Mouse (Mus musculus): ENCODE measurements around the gene Fig4. TPM values are rescaled to one million over a fixed set of nuclear protein-coding genes. Genes with fewer than 3 reads are reported as not detected.

Gene Fig4
- total RNA-seq, 2 experiments from 2014 or later: 34.2 to 38.7 TPM

DNA sequence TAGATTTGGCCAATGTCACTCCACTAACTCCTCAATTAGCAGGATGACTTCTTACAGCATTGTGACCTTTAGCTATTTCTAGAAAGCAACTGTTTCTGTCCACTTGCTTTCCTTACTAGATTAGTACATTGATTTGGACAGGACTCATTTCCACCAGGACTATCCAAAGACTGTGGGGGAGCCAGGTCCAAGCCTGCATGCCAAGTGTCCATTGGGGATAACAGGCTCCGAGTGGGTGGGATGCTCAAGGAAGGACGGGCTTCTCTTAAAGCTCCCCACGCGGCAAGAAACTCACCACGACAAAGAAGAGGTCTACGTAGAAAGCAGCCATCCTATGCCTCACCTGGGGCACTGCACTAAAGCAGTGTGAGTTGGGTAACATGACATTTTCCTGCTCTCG, 75.4 kb downstream of the Fig4 start:
- no peak for DNase-seq
- intact Hi-C loops (cut with DNase I): no loop called here

DNA sequence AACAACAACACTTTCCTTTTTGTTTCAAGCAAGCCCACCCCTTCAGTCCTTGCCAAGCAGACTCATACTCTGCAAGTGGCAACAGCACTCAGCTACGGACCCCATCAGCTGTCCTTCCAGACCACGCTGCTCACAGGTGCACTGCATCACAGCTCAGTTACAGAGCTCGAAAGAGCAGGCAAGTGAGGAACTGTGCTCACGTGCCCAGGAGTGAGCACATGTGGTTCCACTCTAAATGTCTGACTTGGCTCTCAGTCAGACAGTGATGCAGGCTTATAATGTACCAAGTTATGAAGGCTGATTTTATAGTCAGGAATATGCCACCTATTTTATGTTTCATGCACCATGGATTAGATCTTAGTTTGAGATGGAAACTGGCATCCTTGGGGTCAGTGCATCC, 79.6 kb downstream of the Fig4 start:
- no peak for DNase-seq
- intact Hi-C loops (cut with DNase I): no loop called here

DNA sequence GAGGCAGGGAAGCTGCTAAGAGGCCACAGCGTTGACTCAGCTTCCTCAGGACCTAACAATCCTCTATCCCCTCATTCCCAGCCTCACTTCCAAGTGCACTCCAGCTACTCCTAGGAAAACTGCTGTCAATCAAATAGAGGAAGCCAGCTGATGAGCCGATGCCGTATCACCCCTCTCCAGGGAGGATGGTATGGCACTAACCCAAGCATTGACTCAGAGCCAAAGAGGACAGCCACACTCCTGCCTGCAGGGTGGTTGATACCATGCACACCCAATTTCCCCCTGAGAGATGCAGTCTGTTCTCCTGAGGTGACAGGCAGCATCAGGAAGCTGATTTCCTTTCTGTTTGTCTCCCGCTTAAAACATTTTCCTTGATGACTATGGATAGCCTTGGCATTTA, 81.9 kb downstream of the Fig4 start:
- DNase-seq: no peak
- intact Hi-C loops (cut with DNase I): no loop called here

DNA sequence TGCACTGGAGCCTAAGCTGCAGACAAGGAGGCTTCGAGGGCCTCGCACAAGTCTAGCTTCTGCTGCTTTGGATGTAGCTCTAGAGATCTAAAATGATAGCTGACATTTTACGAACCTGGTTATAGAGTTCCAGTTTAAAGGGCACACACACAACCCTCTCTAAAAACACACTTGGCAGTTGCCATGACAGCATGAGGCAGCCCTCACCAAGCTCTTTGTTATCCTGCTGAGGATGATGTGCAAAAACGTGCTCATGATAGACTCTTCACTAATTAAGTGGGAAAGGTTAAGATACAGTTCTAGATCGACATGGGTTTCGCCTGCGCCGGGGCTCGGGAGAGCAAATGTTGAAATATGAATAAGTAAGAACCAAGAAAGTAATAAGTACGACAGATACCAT, 84.2 kb downstream of the Fig4 start:
- intact Hi-C loops (cut with DNase I): no loop called here

DNA sequence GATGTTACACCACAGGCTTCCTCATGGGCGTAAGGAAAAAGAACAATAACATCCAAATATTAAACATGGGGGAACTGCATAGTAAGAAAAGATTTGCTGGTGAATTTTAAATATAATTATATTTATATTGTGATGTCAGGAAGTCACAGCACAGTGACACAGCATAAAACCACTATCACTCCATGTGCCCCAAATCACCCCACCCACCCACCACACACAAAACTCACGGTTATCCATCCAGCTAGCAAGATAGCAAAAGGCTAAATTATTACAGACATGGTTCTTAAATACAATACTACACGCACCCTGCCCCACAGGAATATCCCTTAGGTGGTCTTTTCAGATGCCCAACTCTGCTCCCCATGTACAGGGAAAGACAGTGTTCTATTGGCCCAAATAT, 89.0 kb downstream of the Fig4 start:
- intact Hi-C loops (cut with DNase I): no loop called here
- no peak for DNase-seq

More for the DNA sequence above, 84.2 kb downstream of the Fig4 start:
- DNase-seq: no peak

DNA sequence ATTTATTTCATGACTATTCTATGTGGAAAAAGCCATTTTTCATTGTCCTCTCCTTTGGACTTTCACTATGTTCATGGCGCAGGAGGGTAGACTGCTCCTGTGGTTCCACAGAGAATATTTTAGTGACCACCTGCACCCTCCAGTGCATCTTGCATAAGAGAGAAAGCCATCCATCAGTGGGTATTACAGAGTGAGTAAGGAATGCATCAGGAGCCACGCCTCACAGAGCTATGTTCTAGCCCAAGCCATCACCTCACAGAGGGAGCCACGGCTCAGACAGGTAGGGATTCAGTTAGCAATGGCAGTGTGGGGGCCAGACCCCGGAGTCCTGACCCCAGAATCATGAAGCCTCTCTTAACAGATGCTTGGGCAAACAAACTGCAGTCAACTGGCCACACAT, 93.5 kb downstream of the Fig4 start:
- intact Hi-C loops (cut with DNase I): no loop called here
- no peak for DNase-seq

DNA sequence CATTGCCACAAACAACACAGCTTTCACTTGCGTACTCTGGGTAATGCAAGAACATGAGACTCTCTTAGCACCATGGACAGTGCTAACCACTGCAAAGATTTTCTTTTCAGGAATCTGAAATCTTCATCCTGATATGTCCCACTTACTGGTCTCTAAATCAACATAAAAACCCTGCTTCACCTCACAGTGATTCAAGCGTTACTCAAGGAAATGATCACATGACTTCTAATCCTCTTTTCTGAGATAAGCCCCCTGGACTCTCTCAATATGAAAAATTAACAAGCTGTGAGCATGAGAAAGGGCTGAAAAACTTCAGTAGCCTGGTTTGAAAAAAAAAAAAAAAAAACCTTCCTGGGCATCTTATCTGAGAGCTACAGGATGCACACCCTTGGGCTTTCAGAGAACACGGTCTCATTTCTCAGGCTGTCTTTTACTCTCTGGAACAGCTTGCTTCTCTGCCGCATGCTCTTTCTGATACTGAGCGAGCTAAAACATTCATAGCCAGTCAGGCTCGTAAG, 94.1 kb downstream of the Fig4 start:
- intact Hi-C loops (cut with DNase I): no loop called here

DNA sequence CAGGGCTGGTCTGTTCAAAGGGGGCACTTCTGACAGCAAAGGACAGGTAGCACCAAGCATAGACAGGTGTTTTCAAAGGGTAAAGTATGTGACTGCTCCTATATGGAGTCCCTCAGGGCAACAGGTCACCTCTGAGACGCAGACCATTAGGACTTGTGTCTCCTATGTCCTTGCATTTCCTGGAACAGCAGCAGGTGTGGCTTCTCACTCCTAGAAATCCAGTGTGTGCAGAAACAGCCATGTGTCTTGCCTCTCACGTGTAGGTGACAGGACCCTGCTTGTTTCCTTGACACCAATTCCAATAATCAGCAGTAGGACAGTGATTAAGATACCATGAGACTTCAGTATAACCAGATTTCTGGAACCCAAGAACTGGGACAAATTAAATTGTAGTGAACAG, 97.4 kb downstream of the Fig4 start:
- DNase-seq: no peak
- intact Hi-C loops (cut with DNase I): no loop called here

More for the DNA sequence above, 94.1 kb downstream of the Fig4 start:
- no peak for DNase-seq

DNA sequence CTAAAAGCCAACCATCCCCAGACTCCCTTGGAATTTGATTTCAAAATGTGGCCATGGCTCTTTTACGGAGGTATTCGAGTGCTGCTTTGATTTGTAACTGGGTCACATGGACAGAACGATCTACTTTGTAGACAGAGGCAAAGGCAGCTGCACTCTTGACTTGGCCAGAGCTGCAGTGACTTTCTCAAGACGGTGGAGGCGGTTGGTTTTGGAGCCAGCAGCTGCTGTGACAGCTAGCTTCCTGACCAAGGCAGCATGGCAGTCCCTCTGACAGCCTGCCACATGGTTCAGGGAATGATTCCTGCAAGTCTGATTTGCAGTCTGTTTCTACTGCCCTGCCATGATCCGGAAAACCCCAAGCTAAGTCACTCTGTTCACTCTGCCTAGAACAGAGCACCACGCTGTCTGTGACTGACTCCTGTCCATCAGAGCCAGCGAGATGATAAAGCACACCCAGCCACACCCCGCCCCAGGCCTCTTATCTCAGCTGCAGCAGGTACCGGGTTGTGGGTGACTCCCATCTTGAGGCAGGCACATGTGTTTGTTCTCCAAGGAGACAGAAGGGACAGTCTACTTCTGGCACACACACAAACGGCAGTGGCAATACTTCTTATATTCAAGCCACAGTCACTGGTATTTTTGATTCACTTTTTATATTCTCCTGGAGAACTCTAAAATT, 98.3 kb downstream of the Fig4 start:
- intact Hi-C loops (cut with DNase I): no loop called here
- DNase-seq: no peak

DNA sequence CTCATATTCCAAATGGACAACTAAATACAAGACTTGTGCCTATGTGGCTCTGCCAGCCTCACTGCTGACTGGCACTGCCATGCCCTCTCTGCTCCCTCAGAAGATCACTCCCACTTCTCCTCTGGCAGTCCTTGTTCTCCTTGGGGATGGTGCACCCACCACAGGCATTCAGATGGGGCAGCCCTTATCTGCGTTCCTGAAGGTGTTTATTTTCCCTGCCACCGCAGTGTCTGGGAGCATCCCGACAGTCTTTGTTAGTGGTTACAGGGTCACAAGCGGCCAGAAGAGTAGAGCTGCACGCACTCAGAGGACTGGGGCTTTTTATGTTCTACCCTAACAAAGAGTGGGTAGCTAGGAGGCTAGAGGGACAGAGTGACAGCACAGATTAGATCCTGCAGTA, 98.9 kb downstream of the Fig4 start:
- intact Hi-C loops (cut with DNase I): no loop called here
- DNase-seq: no peak

DNA sequence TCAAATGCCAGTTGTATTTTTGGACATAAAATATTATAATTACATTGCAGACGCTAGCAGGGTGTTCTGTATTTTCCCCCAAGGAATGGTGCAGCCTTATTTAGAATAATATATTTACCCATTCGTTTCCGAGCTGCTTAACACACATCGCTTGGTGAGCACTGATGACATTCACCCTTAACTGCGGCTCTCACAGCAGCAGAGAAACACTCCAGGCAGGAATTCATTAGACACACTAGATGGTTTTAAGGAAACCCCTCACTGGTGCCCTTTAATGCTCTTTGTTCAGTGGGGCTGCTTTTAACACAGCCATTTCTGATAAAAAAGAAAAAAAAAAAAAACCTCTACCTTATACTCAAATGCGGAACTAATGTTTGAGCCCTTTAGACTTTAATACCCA, 104.3 kb downstream of the Fig4 start:
- no peak for DNase-seq
- intact Hi-C loops (cut with DNase I): no loop called here

DNA sequence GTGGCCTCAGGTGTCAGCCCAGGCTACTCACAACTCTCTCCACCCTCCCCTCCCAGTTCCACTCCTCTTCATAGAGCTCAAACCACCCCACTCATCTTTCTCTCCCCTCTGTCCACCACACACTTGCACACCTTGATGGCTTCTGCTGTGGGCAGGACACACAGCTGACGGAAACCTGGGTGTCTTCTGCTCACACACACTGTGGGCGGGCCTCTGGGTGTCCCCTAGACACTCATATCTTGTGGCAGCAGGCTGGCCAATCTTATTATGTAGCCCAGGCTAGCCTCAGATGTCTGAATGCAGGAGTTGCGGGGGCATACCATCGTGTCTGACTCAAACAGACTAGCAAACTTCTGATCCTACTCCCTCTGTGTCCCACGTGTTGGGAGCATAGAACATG, 105.3 kb downstream of the Fig4 start:
- DNase-seq: no peak
- intact Hi-C loops (cut with DNase I): no loop called here

DNA sequence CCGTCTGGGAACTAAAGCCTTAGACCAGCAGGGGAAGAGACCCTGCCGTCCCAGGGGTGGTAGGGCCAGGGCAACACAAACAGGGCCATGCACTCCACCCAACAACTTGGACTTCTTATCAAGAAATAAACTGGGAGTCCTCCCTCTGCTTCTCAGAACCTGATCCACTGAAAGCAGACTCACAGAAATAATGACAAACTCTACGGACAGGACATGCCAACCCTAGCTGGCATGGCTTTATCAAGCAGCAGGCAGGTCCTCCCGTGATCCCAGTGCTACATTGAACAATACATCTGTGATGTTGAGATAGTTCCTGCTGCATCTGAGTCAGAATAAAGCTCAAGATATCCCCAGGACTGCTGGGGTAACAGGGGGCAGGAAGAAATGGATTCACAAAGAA, 106.8 kb downstream of the Fig4 start:
- intact Hi-C loops (cut with DNase I): no loop called here
- no peak for DNase-seq

DNA sequence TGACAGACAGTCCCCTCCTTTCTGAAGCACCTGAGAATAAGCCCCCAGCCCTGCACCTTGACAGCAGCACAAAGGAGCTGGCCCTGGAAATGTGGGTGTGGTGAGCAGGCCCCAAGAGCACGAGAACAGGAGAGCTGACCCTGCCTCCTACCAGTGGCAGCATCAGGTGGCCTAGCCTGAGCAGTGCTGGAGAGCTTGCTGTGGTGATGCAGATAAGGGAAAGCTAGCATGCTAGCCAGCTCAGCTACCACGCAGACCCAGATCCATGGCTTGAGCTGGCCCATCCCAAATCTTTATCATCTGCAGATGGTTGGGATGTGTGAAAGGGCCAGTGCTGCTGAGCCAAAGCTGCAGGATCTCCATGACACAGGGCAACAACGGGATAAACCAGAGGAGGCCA, 113.7 kb downstream of the Fig4 start:
- intact Hi-C loops (cut with DNase I): no loop called here
- DNase-seq: no peak

DNA sequence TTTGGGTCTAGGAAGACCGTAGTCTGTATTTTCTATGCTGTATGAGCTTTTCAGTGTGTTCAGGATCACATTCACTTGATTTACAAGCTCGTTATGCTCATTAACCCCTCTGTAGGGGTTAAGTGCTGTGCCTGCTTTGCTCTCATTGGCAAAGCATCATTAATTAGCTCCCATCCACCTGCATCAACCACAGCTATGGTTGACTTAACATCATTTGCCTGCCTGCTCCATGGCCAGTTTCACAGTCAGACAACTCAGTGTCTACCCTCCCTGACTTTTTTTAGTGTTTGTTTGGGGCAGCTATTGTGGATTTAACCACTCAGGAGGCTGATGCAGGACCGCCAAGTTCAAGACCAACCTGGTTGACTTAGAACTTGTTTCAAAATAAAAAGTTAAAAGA, 119.1 kb downstream of the Fig4 start:
- no peak for DNase-seq

DNA sequence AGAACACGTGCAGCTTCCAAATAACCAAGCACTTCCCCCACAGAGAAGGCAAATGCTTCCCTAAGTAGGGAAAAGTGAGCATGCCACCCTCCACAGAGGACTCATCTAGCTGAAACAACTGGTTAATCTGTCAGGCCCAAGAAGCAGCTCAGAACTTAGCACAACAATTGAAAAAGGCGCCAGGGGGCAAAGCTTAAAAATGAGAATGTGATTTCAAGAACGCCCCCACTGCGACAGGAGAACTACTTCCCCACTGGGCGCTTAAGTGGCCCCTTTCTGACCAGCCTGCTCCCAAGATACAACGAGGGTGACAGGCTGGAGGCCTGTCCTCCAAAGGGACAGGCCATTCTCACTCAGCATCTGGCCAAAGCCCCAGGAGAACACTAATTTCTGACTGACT, 120.4 kb downstream of the Fig4 start:
- DNase-seq: no peak
- intact Hi-C loops (cut with DNase I): no loop called here

More for the DNA sequence above, 119.1 kb downstream of the Fig4 start:
- intact Hi-C loops (cut with DNase I): no loop called here

DNA sequence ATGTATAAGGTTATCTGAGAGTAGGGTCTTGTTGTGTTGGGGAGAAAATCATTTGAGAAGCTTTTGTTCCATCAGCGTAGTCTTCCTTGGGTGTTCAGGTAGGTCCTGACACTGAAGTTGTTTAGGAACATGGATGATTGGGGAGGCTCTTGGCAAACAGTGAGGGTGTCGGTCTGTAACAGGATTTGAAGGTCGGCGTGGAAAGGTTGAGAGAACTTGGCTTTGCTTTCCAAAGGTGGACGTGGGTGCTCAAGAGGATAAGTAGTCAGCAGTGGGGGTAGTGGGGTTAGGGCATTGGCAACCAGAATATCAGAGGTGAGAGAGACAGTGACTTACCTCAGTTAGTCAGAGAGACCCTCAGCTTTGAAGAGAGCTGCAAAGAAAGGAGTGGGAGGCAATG, 136.9 kb downstream of the Fig4 start:
- no peak for DNase-seq
- intact Hi-C loops (cut with DNase I): no loop called here

DNA sequence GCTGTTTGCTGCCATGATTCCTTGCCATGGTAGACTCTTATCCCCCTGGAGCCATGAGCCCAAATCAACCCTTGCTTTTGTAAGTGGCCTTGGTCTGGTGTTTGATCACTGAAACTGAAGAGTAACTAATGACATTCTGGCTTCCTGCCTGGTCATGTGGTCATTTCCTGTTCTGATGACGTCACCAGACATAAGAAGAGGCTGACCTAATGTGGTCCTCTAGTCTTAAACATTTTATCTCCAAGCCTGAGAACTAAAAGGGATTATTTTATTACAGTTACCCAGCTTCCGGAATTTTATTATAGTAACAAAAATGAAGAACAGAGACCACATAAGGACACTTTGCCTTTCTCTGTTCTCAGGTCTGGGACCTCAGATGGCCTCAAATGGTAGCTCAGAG, 140.0 kb downstream of the Fig4 start:
- no peak for DNase-seq
- intact Hi-C loops (cut with DNase I): no loop called here

DNA sequence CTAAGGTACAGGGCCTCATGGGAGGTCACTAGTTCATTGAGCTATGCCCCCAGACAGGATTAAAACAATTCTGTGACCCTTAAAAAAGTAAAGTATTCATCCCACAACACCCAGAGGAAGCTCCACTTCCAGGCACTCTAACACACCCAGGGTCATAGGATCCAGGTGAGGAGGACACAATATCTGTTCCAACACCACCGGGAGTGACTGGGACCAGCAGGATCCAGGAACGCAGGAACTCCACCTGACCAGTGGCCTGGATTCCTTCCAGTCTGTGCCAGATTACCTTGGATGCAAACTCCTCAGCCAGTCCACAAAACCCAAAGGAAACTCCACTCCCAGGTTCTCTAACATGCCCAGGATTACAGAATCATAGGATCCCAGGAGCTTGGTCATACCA, 145.8 kb downstream of the Fig4 start:
- intact Hi-C loops (cut with DNase I): no loop called here
- no peak for DNase-seq

DNA sequence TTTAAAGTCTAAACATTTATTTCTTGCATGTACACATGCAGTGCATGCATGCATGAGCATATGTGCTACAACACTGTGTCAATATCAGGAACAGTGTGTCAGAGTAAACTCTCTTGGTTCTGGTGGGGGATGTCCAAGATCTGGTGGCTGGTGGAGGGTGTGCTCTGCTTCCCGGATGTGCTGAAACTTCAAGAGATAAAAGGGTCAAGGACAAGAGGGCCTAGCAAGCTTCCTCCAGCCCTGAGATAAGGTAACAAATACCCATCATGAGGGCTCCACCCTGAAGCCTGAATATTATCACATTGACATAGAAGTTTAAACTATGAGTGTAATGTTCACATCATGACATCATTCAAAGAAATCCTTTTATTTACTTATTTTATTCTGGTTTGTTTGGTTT, 146.4 kb downstream of the Fig4 start:
- DNase-seq: no peak
- intact Hi-C loops (cut with DNase I): no loop called here

DNA sequence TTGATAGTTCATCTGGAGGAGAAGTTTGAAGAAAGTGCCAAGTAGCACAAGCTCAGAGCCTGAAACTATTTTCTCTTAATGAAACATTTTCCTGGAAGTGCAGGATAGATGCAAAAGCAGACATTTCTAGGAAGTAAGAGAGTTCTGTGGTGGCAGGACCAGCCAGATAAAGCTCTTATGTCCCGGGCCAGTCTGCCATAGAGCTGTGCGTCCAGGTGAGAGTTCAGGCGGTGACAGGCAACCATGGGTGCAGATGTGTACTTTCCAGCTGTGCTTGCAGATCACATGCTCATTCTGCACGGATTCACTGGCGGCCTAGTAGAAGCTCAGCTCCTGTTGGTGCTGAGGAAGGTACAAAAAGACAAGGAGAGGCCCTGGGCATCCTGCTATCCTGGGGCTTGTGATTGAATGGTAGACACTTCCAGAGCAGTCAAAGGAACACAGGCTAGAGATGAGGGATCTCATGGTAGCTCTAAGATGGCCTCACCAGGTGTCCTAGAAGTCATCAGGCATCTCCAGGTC, 149.8 kb downstream of the Fig4 start:
- intact Hi-C loops (cut with DNase I): no loop called here
- no peak for DNase-seq

DNA sequence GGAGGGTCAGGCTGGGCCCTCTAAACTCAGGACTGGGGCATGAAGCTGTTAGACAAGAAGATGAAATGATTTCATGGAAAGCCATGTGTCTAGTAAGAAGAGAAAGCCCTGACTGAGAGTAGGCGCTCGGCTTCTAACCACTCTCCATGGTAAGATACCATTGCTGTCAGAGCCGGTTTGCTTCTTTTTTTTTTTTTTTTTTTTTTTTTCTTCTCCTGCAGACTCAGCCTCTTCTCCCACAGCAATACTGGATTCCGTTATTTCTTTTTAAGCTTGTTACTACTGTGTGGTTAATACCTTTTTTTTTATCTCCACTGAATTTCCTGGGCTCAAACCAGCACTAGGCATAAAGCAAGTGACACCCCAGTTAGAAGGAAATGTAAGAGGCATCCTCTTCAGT, 151.2 kb downstream of the Fig4 start:
- intact Hi-C loops (cut with DNase I): no loop called here
- DNase-seq: no peak

DNA sequence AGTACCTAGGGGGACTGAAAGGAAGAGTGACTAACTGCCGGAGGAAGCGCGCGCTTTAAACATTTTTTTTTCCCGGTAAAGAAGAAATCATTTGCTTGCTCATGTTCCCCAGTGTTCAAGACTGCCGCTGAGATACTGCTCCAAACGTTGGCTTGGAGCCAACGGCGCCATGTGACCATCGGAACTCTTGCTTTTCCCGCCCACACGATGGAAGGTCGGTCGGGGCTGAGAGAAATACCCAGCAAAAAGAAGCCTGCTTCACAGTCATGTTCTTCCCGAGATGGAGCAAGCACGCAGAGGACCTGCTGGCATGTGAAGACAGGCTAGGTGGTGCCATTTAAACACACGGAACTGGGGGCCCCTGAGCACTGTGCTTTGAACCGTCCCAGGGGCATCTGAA, 151.6 kb downstream of the Fig4 start:
- intact Hi-C loops (cut with DNase I): no loop called here
- peak; percentile 5 to 12 for DNase-seq

Measured in heart, postnatal 10 days (tissue).